Comparison of ENCODE assay signal across 11 mouse cellular contexts in genomic region chr13:51411696-51412430, GRCm38 (mm10). TPM values are rescaled to one million over a fixed set of nuclear protein-coding genes. Genes with fewer than 3 reads are reported as not detected.
DNase-seq lines count a peak whose midpoint lies in the region; ATAC-seq and TF ChIP-seq lines count a peak whose summit lies in the region.
"Had no signal": no experiment of that assay in that cellular context is flagged by ENCODE, and none has a peak within 500 bp of the region (broad histone marks: within the 10 kb centered on the region; RNA-seq: fewer than 3 reads in every experiment).

No protein-coding gene starts in this region.

- peaks cover 29% of the 10 kb centered on the region for H3K27me3 ChIP-seq in forebrain, embryonic 10.5 days (ENCODE audit: poor library complexity, severe bottlenecking)
- H3K27me3 ChIP-seq in forebrain, embryonic 16.5 days (replicated peaks; ENCODE audit: control insufficient read depth, insufficient read depth, low read length) = 0 out of 2 replicates have a peak, but pooled peaks cover 4% of the 10 kb centered on the region
- peaks cover 17% of the 10 kb centered on the region for H3K27me3 ChIP-seq in liver, embryonic 11.5 days (replicated peaks; ENCODE audit: control insufficient read depth, insufficient read depth, low read length)
- peaks cover 25% of the 10 kb centered on the region for H3K27me3 ChIP-seq in liver, postnatal 0 days (ENCODE audit: insufficient read depth, low read length)
- no peaks in the 10 kb centered on the region for H3K27me3 ChIP-seq in heart, postnatal 0 days (ENCODE audit: control insufficient read depth, insufficient read depth, low read length)
- peaks cover 29% of the 10 kb centered on the region for H3K27me3 ChIP-seq in neural tube, embryonic 15.5 days (replicated peaks)

- no peak for ATAC-seq in forebrain, embryonic 16.5 days
- ATAC-seq in liver, embryonic 11.5 days (replicated peaks; ENCODE audit: low FRiP score) = no peak
- ATAC-seq in liver, postnatal 0 days = no peak
- ATAC-seq in heart, postnatal 0 days (ENCODE audit: insufficient read depth, low read depth) = no peak
- ATAC-seq in neural tube, embryonic 15.5 days (ENCODE audit: low FRiP score) = no peak
- ATAC-seq: forebrain, embryonic 14.5 days had no signal

- TF ChIP-seq EP300 in liver, postnatal 0 days (IDR thresholded peaks at IDR 0.05; ENCODE audit: low read depth) = no peak
- TF ChIP-seq EP300 in heart, postnatal 0 days (IDR thresholded peaks at IDR 0.05; ENCODE audit: low read depth) = no peak

- H3K9me3 ChIP-seq in forebrain, embryonic 10.5 days = peaks cover 12% of the 10 kb centered on the region
- no peaks in the 10 kb centered on the region for H3K9me3 ChIP-seq in forebrain, embryonic 16.5 days (ENCODE audit: control insufficient read depth, low read length)
- H3K9me3 ChIP-seq in liver, embryonic 11.5 days (ENCODE audit: control insufficient read depth, low read length) = peaks cover 3% of the 10 kb centered on the region; the same call in 1 of the 2 replicates
- H3K9me3 ChIP-seq in liver, postnatal 0 days (ENCODE audit: low read length) = no peaks in the 10 kb centered on the region
- no peaks in the 10 kb centered on the region for H3K9me3 ChIP-seq in heart, postnatal 0 days (replicated peaks; ENCODE audit: control insufficient read depth, low read length)
- no peaks in the 10 kb centered on the region for H3K9me3 ChIP-seq in neural tube, embryonic 15.5 days (replicated peaks)
- H3K9me3 ChIP-seq: liver, embryonic 13.5 days had no signal

- no peak for DNase-seq in forebrain, embryonic 10.5 days (ENCODE audit: extremely low spot score, low spot score)
- DNase-seq in liver, embryonic 11.5 days (ENCODE audit: low spot score) = no peak
- DNase-seq in liver, postnatal 0 days = no peak
- no peak for DNase-seq in heart, postnatal 0 days (ENCODE audit: low spot score)
- DNase-seq in right cerebral cortex, postnatal 36 days (ENCODE audit: low spot score in 2 of 2) = no peak
- no peak for DNase-seq in cerebellum, postnatal 10 days
- DNase-seq: kidney, postnatal 36 days; liver, embryonic 13.5 days had no signal

- peaks cover 39% of the 10 kb centered on the region for H3K36me3 ChIP-seq in forebrain, embryonic 10.5 days (replicated peaks)
- H3K36me3 ChIP-seq in forebrain, embryonic 16.5 days (ENCODE audit: control insufficient read depth, insufficient read depth) = no peaks in the 10 kb centered on the region
- H3K36me3 ChIP-seq in liver, embryonic 11.5 days (ENCODE audit: control insufficient read depth, insufficient read depth, low read length) = no peaks in the 10 kb centered on the region
- no peaks in the 10 kb centered on the region for H3K36me3 ChIP-seq in liver, postnatal 0 days (replicated peaks; ENCODE audit: insufficient read depth, low read length)
- no peaks in the 10 kb centered on the region for H3K36me3 ChIP-seq in heart, postnatal 0 days (replicated peaks; ENCODE audit: control insufficient read depth, insufficient read depth, low read length)
- no peaks in the 10 kb centered on the region for H3K36me3 ChIP-seq in neural tube, embryonic 15.5 days
- H3K36me3 ChIP-seq: liver, embryonic 13.5 days had no signal

- no peak overlapping the region for H3K9ac ChIP-seq in forebrain, embryonic 16.5 days (replicated peaks; ENCODE audit: low read depth, low read length)
- H3K9ac ChIP-seq in liver, embryonic 11.5 days (ENCODE audit: low read depth, low read length) = no peak overlapping the region
- H3K9ac ChIP-seq in liver, postnatal 0 days (replicated peaks) = no peak overlapping the region
- H3K9ac ChIP-seq in heart, postnatal 0 days (replicated peaks; ENCODE audit: low read depth, low read length) = no peak overlapping the region
- no peak overlapping the region for H3K9ac ChIP-seq in neural tube, embryonic 15.5 days (replicated peaks)
- H3K9ac ChIP-seq: liver, embryonic 13.5 days had no signal

- no peak overlapping the region for H3K4me2 ChIP-seq in forebrain, embryonic 16.5 days (ENCODE audit: low read length)
- H3K4me2 ChIP-seq in liver, embryonic 11.5 days = peak overlapping the region; percentile 45
- H3K4me2 ChIP-seq in liver, postnatal 0 days (ENCODE audit: low read depth, low read length) = no peak overlapping the region
- H3K4me2 ChIP-seq in heart, postnatal 0 days (ENCODE audit: low read depth, low read length) = peak overlapping the region; percentile 74
- peak overlapping the region; percentile 27 for H3K4me2 ChIP-seq in neural tube, embryonic 15.5 days
- H3K4me2 ChIP-seq: liver, embryonic 13.5 days had no signal

- 61% methylated on average over 12 of the region's 12 CpGs for WGBS in forebrain, embryonic 10.5 days
- 58% methylated on average over 12 of the region's 12 CpGs for WGBS in forebrain, embryonic 16.5 days
- WGBS in liver, embryonic 11.5 days = 43% methylated on average over 12 of the region's 12 CpGs
- WGBS in liver, postnatal 0 days (ENCODE audit: insufficient replicate concordance) = 60% methylated on average over 12 of the region's 12 CpGs
- 62% methylated on average over 12 of the region's 12 CpGs for WGBS in heart, postnatal 0 days
- WGBS in neural tube, embryonic 15.5 days = 71% methylated on average over 12 of the region's 12 CpGs

- H3K4me1 ChIP-seq in forebrain, embryonic 10.5 days = peaks cover 65% of the 10 kb centered on the region
- H3K4me1 ChIP-seq in forebrain, embryonic 16.5 days (replicated peaks; ENCODE audit: control insufficient read depth, insufficient read depth, low read length) = peaks cover 19% of the 10 kb centered on the region
- H3K4me1 ChIP-seq in liver, embryonic 11.5 days (replicated peaks; ENCODE audit: control insufficient read depth, insufficient read depth, low read length) = no peaks in the 10 kb centered on the region
- H3K4me1 ChIP-seq in liver, postnatal 0 days (ENCODE audit: insufficient read depth) = no peaks in the 10 kb centered on the region; the same call in 1 of the 2 replicates
- no peaks in the 10 kb centered on the region for H3K4me1 ChIP-seq in heart, postnatal 0 days (ENCODE audit: control insufficient read depth, insufficient read depth)
- peaks cover 22% of the 10 kb centered on the region for H3K4me1 ChIP-seq in neural tube, embryonic 15.5 days
- H3K4me1 ChIP-seq: liver, embryonic 13.5 days had no signal

- H3K27ac ChIP-seq in forebrain, embryonic 10.5 days = peak overlapping the region; percentile 76
- H3K27ac ChIP-seq in forebrain, embryonic 16.5 days (ENCODE audit: low read length) = no peak overlapping the region
- H3K27ac ChIP-seq in liver, embryonic 11.5 days (ENCODE audit: low read depth, low read length) = no peak overlapping the region
- H3K27ac ChIP-seq in liver, postnatal 0 days (ENCODE audit: low read depth) = no peak overlapping the region
- H3K27ac ChIP-seq in heart, postnatal 0 days (ENCODE audit: low read depth) = 0 out of 2 replicates have a peak overlapping the region, but pooled peaks have one; percentile 30
- no peak overlapping the region for H3K27ac ChIP-seq in neural tube, embryonic 15.5 days (replicated peaks)
- H3K27ac ChIP-seq: liver, embryonic 13.5 days had no signal

- peak overlapping the region; percentile 64 for H3K4me3 ChIP-seq in forebrain, embryonic 10.5 days
- no peak overlapping the region for H3K4me3 ChIP-seq in forebrain, embryonic 16.5 days (replicated peaks; ENCODE audit: low read length)
- H3K4me3 ChIP-seq in liver, embryonic 11.5 days (ENCODE audit: low read depth, low read length) = no peak overlapping the region
- H3K4me3 ChIP-seq in liver, postnatal 0 days (ENCODE audit: low read depth, low read length) = no peak overlapping the region
- H3K4me3 ChIP-seq in heart, postnatal 0 days (ENCODE audit: low read depth, low read length) = no peak overlapping the region
- H3K4me3 ChIP-seq in neural tube, embryonic 15.5 days (replicated peaks) = no peak overlapping the region
- H3K4me3 ChIP-seq: liver, embryonic 13.5 days had no signal

- TF ChIP-seq CTCF in liver, postnatal 0 days (IDR thresholded peaks at IDR 0.05; ENCODE audit: low read depth) = no peak
- no peak for TF ChIP-seq CTCF in heart, postnatal 0 days (IDR thresholded peaks at IDR 0.05; ENCODE audit: low read depth)

RNA-seq across cellular contexts. Expression of gene S1pr3, which starts 3.4 kb away (rescaled TPM):
- 50.4 and 53.9 TPM in 2 replicates for polyA plus RNA-seq in forebrain, embryonic 10.5 days (2016; fragmentation: Nextera tagmentation; extraction: Ambion mirVana)
- 11.2 and 13.1 TPM in 2 replicates for polyA plus RNA-seq in forebrain, embryonic 16.5 days (2015; fragmentation: Nextera tagmentation; extraction: Ambion mirVana)
- polyA plus RNA-seq in liver, embryonic 11.5 days (2014; fragmentation: Nextera tagmentation; extraction: Ambion mirVana) = 15.5 and 18.0 TPM in 2 replicates
- polyA plus RNA-seq in liver, postnatal 0 days (2015; fragmentation: Nextera tagmentation; extraction: Ambion mirVana) = 1.3 and 1.4 TPM in 2 replicates
- total RNA-seq in heart, postnatal 0 days (2014; rRNA removed; ENCODE audit: low replicate concordance) = 20.0 and 25.8 TPM in 2 replicates
- 15.1 and 15.6 TPM in 2 replicates for polyA plus RNA-seq in heart, postnatal 0 days (2015; fragmentation: Nextera tagmentation; extraction: Ambion mirVana)
- polyA plus RNA-seq in neural tube, embryonic 15.5 days (2015; fragmentation: Nextera tagmentation; extraction: Ambion mirVana) = 12.5 and 27.9 TPM in 2 replicates

Comparison
In these comparisons a context has a peak if more than half of its experiments do, and no peak if none do; other contexts are left out.
1. H3K27ac ChIP-seq: peak in forebrain, embryonic 10.5 days (single experiment) and heart, postnatal 0 days (single experiment); none in forebrain, embryonic 16.5 days (single experiment), liver, embryonic 11.5 days (single experiment), liver, postnatal 0 days (single experiment) and neural tube, embryonic 15.5 days (single experiment).
2. H3K4me2 ChIP-seq: peak in liver, embryonic 11.5 days (single experiment), heart, postnatal 0 days (single experiment) and neural tube, embryonic 15.5 days (single experiment); none in forebrain, embryonic 16.5 days (single experiment) and liver, postnatal 0 days (single experiment).